Comparison of ENCODE assay signal across 25 mouse cellular contexts in genomic region chr10:76329093-76329492, GRCm38 (mm10). TPM values are rescaled to one million over a fixed set of nuclear protein-coding genes. Genes with fewer than 3 reads are reported as not detected.
DNase-seq lines count a peak whose midpoint lies in the region; ATAC-seq lines count a peak whose summit lies in the region.
"Had no signal": no experiment of that assay in that cellular context is flagged by ENCODE, and none has a peak within 500 bp of the region (broad histone marks: within the 10 kb centered on the region; RNA-seq: fewer than 3 reads in every experiment).

No protein-coding gene starts in this region.

- no peaks in the 10 kb centered on the region for H3K27me3 ChIP-seq in limb, embryonic 15.5 days
- H3K27me3 ChIP-seq in limb, embryonic 10.5 days (ENCODE audit: low read depth, poor library complexity, severe bottlenecking), result no peaks in the 10 kb centered on the region
- H3K27me3 ChIP-seq in midbrain, embryonic 11.5 days (ENCODE audit: control insufficient read depth, insufficient read depth, low read length), result no peaks in the 10 kb centered on the region
- H3K27me3 ChIP-seq in midbrain, embryonic 14.5 days (ENCODE audit: control insufficient read depth, insufficient read depth, low read length), result no peaks in the 10 kb centered on the region
- H3K27me3 ChIP-seq in liver, embryonic 13.5 days, result no peaks in the 10 kb centered on the region
- no peaks in the 10 kb centered on the region for H3K27me3 ChIP-seq in intestine, embryonic 15.5 days (replicated peaks)
- H3K27me3 ChIP-seq: embryonic facial prominence, embryonic 12.5 days; embryonic facial prominence, embryonic 15.5 days; heart, embryonic 12.5 days; heart, embryonic 15.5 days; hindbrain, embryonic 13.5 days had no signal

- 0 out of 2 replicates have a peak, but pooled peaks cover 4% of the 10 kb centered on the region for H3K36me3 ChIP-seq in limb, embryonic 15.5 days
- 0 out of 2 replicates have a peak, but pooled peaks cover 3% of the 10 kb centered on the region for H3K36me3 ChIP-seq in limb, embryonic 10.5 days
- no peaks in the 10 kb centered on the region for H3K36me3 ChIP-seq in midbrain, embryonic 11.5 days (ENCODE audit: control insufficient read depth, insufficient read depth, low read length)
- H3K36me3 ChIP-seq in midbrain, embryonic 14.5 days (ENCODE audit: control insufficient read depth, insufficient read depth, low read length), result no peaks in the 10 kb centered on the region; the same call in 1 of the 2 replicates
- no peaks in the 10 kb centered on the region for H3K36me3 ChIP-seq in liver, embryonic 13.5 days
- H3K36me3 ChIP-seq in intestine, embryonic 15.5 days, result no peaks in the 10 kb centered on the region
- H3K36me3 ChIP-seq: heart, embryonic 15.5 days; hindbrain, embryonic 10.5 days had no signal

- WGBS in limb, embryonic 15.5 days, result 83% methylated on average over 4 of the region's 4 CpGs
- 84% methylated on average over 4 of the region's 4 CpGs for WGBS in limb, embryonic 10.5 days
- WGBS in midbrain, embryonic 11.5 days, result 87% methylated on average over 4 of the region's 4 CpGs
- WGBS in midbrain, embryonic 14.5 days, result 90% methylated on average over 4 of the region's 4 CpGs
- WGBS in liver, embryonic 13.5 days (ENCODE audit: insufficient replicate concordance), result 33% methylated on average over 4 of the region's 4 CpGs
- WGBS in intestine, embryonic 15.5 days, result 74% methylated on average over 4 of the region's 4 CpGs

- no peak overlapping the region for H3K4me3 ChIP-seq in limb, embryonic 15.5 days
- no peak overlapping the region for H3K4me3 ChIP-seq in limb, embryonic 10.5 days
- no peak overlapping the region for H3K4me3 ChIP-seq in midbrain, embryonic 11.5 days (ENCODE audit: low read depth, low read length)
- H3K4me3 ChIP-seq in midbrain, embryonic 14.5 days (replicated peaks; ENCODE audit: low read depth, low read length), result no peak overlapping the region
- H3K4me3 ChIP-seq in liver, embryonic 13.5 days (replicated peaks), result no peak overlapping the region
- no peak overlapping the region for H3K4me3 ChIP-seq in intestine, embryonic 15.5 days (replicated peaks)
- H3K4me3 ChIP-seq: embryonic facial prominence, embryonic 12.5 days; embryonic facial prominence, embryonic 15.5 days; heart, embryonic 12.5 days; heart, embryonic 15.5 days; hindbrain, embryonic 10.5 days; hindbrain, embryonic 13.5 days had no signal

- H3K27ac ChIP-seq in limb, embryonic 15.5 days, result peak overlapping the region; percentile 55; the same call in 1 of the 2 replicates
- H3K27ac ChIP-seq in limb, embryonic 10.5 days, result no peak overlapping the region
- no peak overlapping the region for H3K27ac ChIP-seq in midbrain, embryonic 11.5 days (ENCODE audit: low read depth, low read length)
- H3K27ac ChIP-seq in midbrain, embryonic 14.5 days (replicated peaks; ENCODE audit: low read depth, low read length), result no peak overlapping the region
- H3K27ac ChIP-seq in liver, embryonic 13.5 days, result no peak overlapping the region
- no peak overlapping the region for H3K27ac ChIP-seq in intestine, embryonic 15.5 days
- H3K27ac ChIP-seq: embryonic facial prominence, embryonic 12.5 days; embryonic facial prominence, embryonic 15.5 days; heart, embryonic 15.5 days; hindbrain, embryonic 10.5 days; hindbrain, embryonic 13.5 days had no signal

- H3K4me2 ChIP-seq in limb, embryonic 15.5 days, result no peak overlapping the region
- H3K4me2 ChIP-seq in midbrain, embryonic 11.5 days, result no peak overlapping the region
- H3K4me2 ChIP-seq in midbrain, embryonic 14.5 days (ENCODE audit: low read length), result no peak overlapping the region
- H3K4me2 ChIP-seq in liver, embryonic 13.5 days, result no peak overlapping the region
- H3K4me2 ChIP-seq in intestine, embryonic 15.5 days (replicated peaks), result no peak overlapping the region
- H3K4me2 ChIP-seq: embryonic facial prominence, embryonic 12.5 days; embryonic facial prominence, embryonic 15.5 days; heart, embryonic 12.5 days; heart, embryonic 15.5 days; hindbrain, embryonic 13.5 days had no signal

- no peaks in the 10 kb centered on the region for H3K9me3 ChIP-seq in limb, embryonic 15.5 days
- H3K9me3 ChIP-seq in limb, embryonic 10.5 days (replicated peaks), result no peaks in the 10 kb centered on the region
- H3K9me3 ChIP-seq in midbrain, embryonic 11.5 days (ENCODE audit: control insufficient read depth, low read length), result no peaks in the 10 kb centered on the region
- H3K9me3 ChIP-seq in midbrain, embryonic 14.5 days (ENCODE audit: control insufficient read depth, low read length), result no peaks in the 10 kb centered on the region
- H3K9me3 ChIP-seq in liver, embryonic 13.5 days (replicated peaks), result no peaks in the 10 kb centered on the region
- H3K9me3 ChIP-seq in intestine, embryonic 15.5 days, result no peaks in the 10 kb centered on the region
- H3K9me3 ChIP-seq: embryonic facial prominence, embryonic 12.5 days; embryonic facial prominence, embryonic 15.5 days; heart, embryonic 12.5 days; heart, embryonic 15.5 days; hindbrain, embryonic 10.5 days; hindbrain, embryonic 13.5 days had no signal

- H3K4me1 ChIP-seq in limb, embryonic 15.5 days, result no peaks in the 10 kb centered on the region
- no peaks in the 10 kb centered on the region for H3K4me1 ChIP-seq in limb, embryonic 10.5 days
- H3K4me1 ChIP-seq in midbrain, embryonic 11.5 days (ENCODE audit: control insufficient read depth, insufficient read depth, low read length), result no peaks in the 10 kb centered on the region; the same call in 1 of the 2 replicates
- no peaks in the 10 kb centered on the region for H3K4me1 ChIP-seq in midbrain, embryonic 14.5 days (ENCODE audit: control insufficient read depth, insufficient read depth, low read length)
- peaks cover 20% of the 10 kb centered on the region for H3K4me1 ChIP-seq in liver, embryonic 13.5 days (replicated peaks)
- no peaks in the 10 kb centered on the region for H3K4me1 ChIP-seq in intestine, embryonic 15.5 days (replicated peaks)
- H3K4me1 ChIP-seq: embryonic facial prominence, embryonic 12.5 days; hindbrain, embryonic 13.5 days had no signal

- H3K9ac ChIP-seq in limb, embryonic 15.5 days, result no peak overlapping the region
- no peak overlapping the region for H3K9ac ChIP-seq in midbrain, embryonic 11.5 days (ENCODE audit: low read length)
- H3K9ac ChIP-seq in midbrain, embryonic 14.5 days (replicated peaks; ENCODE audit: low read length), result no peak overlapping the region
- no peak overlapping the region for H3K9ac ChIP-seq in liver, embryonic 13.5 days
- H3K9ac ChIP-seq in intestine, embryonic 15.5 days, result no peak overlapping the region
- H3K9ac ChIP-seq: embryonic facial prominence, embryonic 12.5 days; embryonic facial prominence, embryonic 15.5 days; heart, embryonic 12.5 days; heart, embryonic 15.5 days; hindbrain, embryonic 13.5 days had no signal

- no peak for ATAC-seq in limb, embryonic 15.5 days (ENCODE audit: insufficient number of reproducible peaks, low FRiP score, low TSS enrichment, low read depth)
- no peak for ATAC-seq in midbrain, embryonic 11.5 days (ENCODE audit: low FRiP score)
- ATAC-seq in midbrain, embryonic 14.5 days (ENCODE audit: low FRiP score, low TSS enrichment), result no peak
- ATAC-seq in liver, embryonic 13.5 days (ENCODE audit: low read depth), result peak; percentile 73
- ATAC-seq in intestine, embryonic 15.5 days, result no peak
- ATAC-seq in activated CD4-positive, CD25-positive, alpha-beta regulatory T cell, adult 4 months, result no peak
- ATAC-seq: CD4-positive, CD25-positive, alpha-beta regulatory T cell, adult 4 months; forebrain, embryonic 14.5 days; hindbrain, embryonic 16.5 days had no signal

- DNase-seq in limb, embryonic 10.5 days (ENCODE audit: low spot score), result no peak
- peak; percentile 73 for DNase-seq in midbrain, embryonic 11.5 days (ENCODE audit: low spot score, missing footprints)
- no peak for DNase-seq in midbrain, embryonic 14.5 days
- DNase-seq in liver, embryonic 13.5 days, result no peak
- DNase-seq: adrenal gland, postnatal 10 days; adrenal gland, postnatal 36 days; cerebellum, adult 18-20 months; cerebellum, adult 9-10 months; cerebellum, postnatal 14 days; gastrocnemius, postnatal 25 days; heart, adult 18-20 months; heart, postnatal 10 days; heart, postnatal 36 days had no signal

RNA-seq across cellular contexts. Expression of gene Dip2a, which starts 16.0 kb away (rescaled TPM):
- 13.7 and 14.8 TPM in 2 replicates for polyA plus RNA-seq in limb, embryonic 15.5 days (2015; fragmentation: Nextera tagmentation; extraction: Ambion mirVana)
- polyA plus RNA-seq in limb, embryonic 10.5 days (2016; fragmentation: Nextera tagmentation; extraction: Ambion mirVana), result 5.1 and 7.6 TPM in 2 replicates
- 4.1 and 4.2 TPM in 2 replicates for polyA plus RNA-seq in midbrain, embryonic 11.5 days (2014; fragmentation: Nextera tagmentation; extraction: Ambion mirVana)
- 9.3 and 12.9 TPM in 2 replicates for polyA plus RNA-seq in midbrain, embryonic 14.5 days (2014; fragmentation: Nextera tagmentation; extraction: Ambion mirVana)
- polyA plus RNA-seq in liver, embryonic 13.5 days (2015; fragmentation: Nextera tagmentation; extraction: Ambion mirVana), result 1.1 and 1.4 TPM in 2 replicates
- 9.0 and 10.2 TPM in 2 replicates for polyA plus RNA-seq in intestine, embryonic 15.5 days (2015; fragmentation: Nextera tagmentation; extraction: Ambion mirVana)
- polyA plus RNA-seq in activated CD4-positive, CD25-positive, alpha-beta regulatory T cell, adult 4 months (2017; shearing (Covaris generic)), result 1 to 10 TPM; 1.3 to 1.8 TPM
